Mouse (Mus musculus) liver, embryonic 14.5 days (tissue): ENCODE measurements around the gene Per1. TPM values are rescaled to one million over a fixed set of nuclear protein-coding genes. Genes with fewer than 3 reads are reported as not detected.

Experiments used
- ATAC-seq: fragments of 200-750 bp; cut with Nextera tagmentation; 2 replicates; pipeline ENCODE4 v1.8.0; 2017; ENCODE audit warnings: moderate number of reproducible peaks, mild to moderate bottlenecking, moderate library complexity; ENCODE audit not compliant: insufficient read depth
- DNase-seq, 3 experiments: peaks; one replicate each; pipeline ENCODE4 v3.0.0-alpha.2; 2012 to 2013; ENCODE audit warnings: low read depth in 3 of 3, low spot score in 3 of 3
- H3K27ac ChIP-seq: fragments of 300-500 bp; sonication (generic); 2 replicates; pipeline ENCODE4 v1.5.1; 2014; ENCODE audit warnings: moderate library complexity, mild to moderate bottlenecking, control low read depth, inconsistent platforms
- H3K27me3 ChIP-seq: fragments of 300-500 bp; sonication (generic); 2 replicates; pipeline ENCODE4 v1.6.1; 2014; ENCODE audit warnings: mild to moderate bottlenecking, low read length, moderate library complexity; ENCODE audit not compliant: control insufficient read depth, insufficient read depth
- H3K36me3 ChIP-seq: fragments of 300-500 bp; sonication (generic); replicated peaks from 2 replicates; pipeline ENCODE4 v1.6.1; 2014; ENCODE audit warnings: low read depth; ENCODE audit not compliant: control insufficient read depth, insufficient read depth
- H3K4me1 ChIP-seq, 2 experiments: fragments of 200-500 bp in 1 of 2; fragments of 300-500 bp in 1 of 2; sonication (generic) in 1 of 2; replicated peaks; 2 replicates each; pipeline ENCODE4 v1.6.1; 2012 to 2014; ENCODE audit warnings: antibody characterized with exemption in 1 of 2, inconsistent platforms in 1 of 2, low read length in 1 of 2; ENCODE audit not compliant: control insufficient read depth in 2 of 2, insufficient read depth in 2 of 2
- H3K4me2 ChIP-seq: fragments of 300-500 bp; sonication (generic); 2 replicates; pipeline ENCODE4 v1.6.1; 2014; ENCODE audit warnings: low read depth, mild to moderate bottlenecking, control low read depth, moderate library complexity
- H3K4me3 ChIP-seq, 2 experiments: fragments of 200-500 bp in 1 of 2; fragments of 300-500 bp in 1 of 2; sonication (generic) in 1 of 2; 2 replicates each; pipeline ENCODE4 v1.5.1; 2012 to 2014; ENCODE audit warnings: low read depth in 2 of 2, low read length in 2 of 2, mild to moderate bottlenecking in 2 of 2, control low read depth in 1 of 2, inconsistent platforms in 1 of 2, moderate library complexity in 1 of 2; ENCODE audit not compliant: insufficient read depth in 1 of 2
- H3K9ac ChIP-seq: fragments of 300-500 bp; sonication (generic); replicated peaks from 2 replicates; pipeline ENCODE4 v1.6.1; 2014; ENCODE audit warnings: mild to moderate bottlenecking, control low read depth, moderate library complexity
- H3K9me3 ChIP-seq: fragments of 300-500 bp; sonication (generic); 2 replicates; pipeline ENCODE4 v1.6.1; 2016; ENCODE audit warnings: low read length, mixed read lengths; ENCODE audit not compliant: control insufficient read depth
- CTCF ChIP-seq: IDR thresholded peaks from 2 replicates; pipeline ENCODE4 v1.5.1; 2016; ENCODE audit warnings: antibody characterized with exemption, low read depth, control low read depth
- EP300 ChIP-seq: IDR thresholded peaks from 2 replicates; pipeline ENCODE4 v1.6.1; 2016; ENCODE audit warnings: antibody characterized with exemption, low read depth
- WGBS: fragments of 180-500 bp; shearing (Covaris S2); extraction: QIAGEN DNeasy Blood & Tissue Kit; methylation state at CpG from one replicate; pipeline ENCODE4 v1.1.7; 2014; ENCODE audit not compliant: insufficient replicate concordance; 5-methylcytosine and 5-hydroxymethylcytosine counted together
- polyA plus RNA-seq, 2 experiments: library from polyadenylated mRNA; depleted of rRNA in 1 of 2; stranded (reverse) in 1 of 2; unstranded in 1 of 2; fragments of >200 nt; fragmentation: Nextera tagmentation in 1 of 2; extraction: Ambion mirVana in 1 of 2; gene quantifications; 2 replicates each; pipeline versions ENCODE4 v1.2.1 to v1.2.3; 2012 to 2014

Per1 gene
- polyA plus RNA-seq, 2 experiments, result 1.9 to 4.2 TPM

DNA sequence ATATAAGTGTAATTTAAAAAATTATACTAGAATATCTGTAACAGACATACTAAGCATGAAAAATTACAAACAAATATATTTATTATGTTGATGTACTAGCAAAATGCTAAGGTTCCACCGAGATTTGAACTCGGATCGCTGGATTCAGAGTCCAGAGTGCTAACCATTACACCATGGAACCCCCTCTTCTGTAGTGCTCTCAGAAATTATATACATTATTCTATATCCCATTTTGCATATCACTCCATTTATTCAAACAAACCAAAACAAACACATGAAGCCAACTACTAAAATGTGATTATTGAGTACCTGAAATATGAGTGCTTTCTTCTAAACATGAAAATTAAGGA is 29.5 kb downstream of the Per1 start:
- TF ChIP-seq CTCF, result no peak
- TF ChIP-seq EP300, result no peak
- DNase-seq (peak; percentile 71 to 75 (median 72)), ATAC-seq (peak; percentile 69)
- Histone ChIP-seq H3K4me1 (peaks cover 8 to 13% of the 10 kb centered on the region in 2 experiments), H3K9me3 (no peaks in the 10 kb centered on the region), H3K9ac (no peak overlapping the region), H3K27me3 (peaks cover 38% of the 10 kb centered on the region), H3K4me3 (no peak overlapping the region), H3K4me2 (peak overlapping the region; percentile 96), H3K27ac (no peak overlapping the region), H3K36me3 (no peaks in the 10 kb centered on the region)
- WGBS, result 2% methylated on average over 3 of the region's 3 CpGs

DNA sequence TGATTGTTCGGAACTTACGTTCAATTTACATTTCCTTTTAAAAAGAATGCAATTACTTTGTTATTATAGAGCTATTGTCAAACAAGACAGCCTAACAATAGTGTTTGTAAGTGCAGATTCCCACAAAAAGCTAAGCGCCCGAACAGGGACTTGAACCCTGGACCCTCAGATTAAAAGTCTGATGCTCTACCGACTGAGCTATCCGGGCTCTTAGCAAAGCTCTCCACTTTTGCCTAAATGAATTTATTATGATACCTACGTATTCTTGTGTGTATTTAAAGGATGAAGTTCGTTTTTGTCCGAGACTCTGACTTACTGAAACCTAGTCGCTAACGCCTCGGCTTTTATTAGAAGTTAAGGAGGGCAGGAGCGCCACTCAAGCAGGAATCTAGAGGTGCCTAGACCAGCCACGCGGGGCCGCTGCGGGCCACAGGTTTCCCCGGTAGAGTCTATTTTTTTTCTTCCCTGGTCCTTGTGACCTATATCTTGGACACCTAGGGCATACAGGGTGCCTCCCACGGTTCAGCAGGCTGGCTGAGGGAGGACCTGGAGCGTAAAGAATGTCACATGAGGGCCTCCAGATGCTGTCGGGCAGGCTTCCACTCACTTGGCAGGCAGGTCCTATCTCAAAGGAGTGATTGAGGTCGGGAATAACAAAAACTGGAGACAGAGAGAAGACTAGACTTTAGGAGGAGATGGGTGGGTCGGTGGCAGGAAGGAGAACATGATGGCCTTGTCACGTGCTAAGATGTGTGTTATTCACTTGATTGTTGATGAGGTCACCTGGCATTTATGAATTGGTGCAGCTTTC is 30.2 kb downstream of the Per1 start:
- H3K4me1 ChIP-seq, result peaks cover 8 to 13% of the 10 kb centered on the region in 2 experiments
- peak; percentile 18; the same call in 1 of the 2 replicates for TF ChIP-seq EP300
- TF ChIP-seq CTCF, result peak; percentile 63
- ATAC-seq, result peak; percentile 60

DNA sequence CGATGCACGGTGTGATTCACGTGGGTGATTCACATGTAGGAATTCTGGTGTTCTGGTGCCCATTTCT is 30.7 kb downstream of the Per1 start, which contains the start of gene Aloxe3:
TSS of gene Aloxe3 (plus strand) at position 45 of the 67 bp plus-strand sequence.
- TF ChIP-seq CTCF (no peak), EP300 (no peak)
- Histone ChIP-seq H3K9me3 (no peaks in the 10 kb centered on the region), H3K36me3 (no peaks in the 10 kb centered on the region), H3K4me1 (peaks cover 8 to 13% of the 10 kb centered on the region in 2 experiments), H3K27ac (no peak within 1 kb of the TSS; the same call in 1 of the 2 replicates), H3K27me3 (peaks cover 25% of the 10 kb centered on the region), H3K9ac (peak within 1 kb of the TSS; percentile 56), H3K4me3 (peak within 1 kb of the TSS; percentile 73 to 88), H3K4me2 (peak within 1 kb of the TSS; percentile 97)
- WGBS, result 1% methylated on average over 3 of the region's 3 CpGs
- no peak for DNase-seq
- no peak for ATAC-seq

More for the DNA sequence above, 30.2 kb downstream of the Per1 start:
- no peaks in the 10 kb centered on the region for H3K9me3 ChIP-seq
- peak overlapping the region; percentile 56 for H3K9ac ChIP-seq
- H3K27ac ChIP-seq, result no peak overlapping the region; the same call in 1 of the 2 replicates
- peak overlapping the region; percentile 73 to 88 for H3K4me3 ChIP-seq
- no peaks in the 10 kb centered on the region for H3K36me3 ChIP-seq
- peaks cover 30% of the 10 kb centered on the region for H3K27me3 ChIP-seq
- WGBS, result under 1% methylated on average over 24 of the region's 24 CpGs
- H3K4me2 ChIP-seq, result peak overlapping the region; percentile 97
- peak; percentile 75 to 81 (median 76) for DNase-seq

DNA sequence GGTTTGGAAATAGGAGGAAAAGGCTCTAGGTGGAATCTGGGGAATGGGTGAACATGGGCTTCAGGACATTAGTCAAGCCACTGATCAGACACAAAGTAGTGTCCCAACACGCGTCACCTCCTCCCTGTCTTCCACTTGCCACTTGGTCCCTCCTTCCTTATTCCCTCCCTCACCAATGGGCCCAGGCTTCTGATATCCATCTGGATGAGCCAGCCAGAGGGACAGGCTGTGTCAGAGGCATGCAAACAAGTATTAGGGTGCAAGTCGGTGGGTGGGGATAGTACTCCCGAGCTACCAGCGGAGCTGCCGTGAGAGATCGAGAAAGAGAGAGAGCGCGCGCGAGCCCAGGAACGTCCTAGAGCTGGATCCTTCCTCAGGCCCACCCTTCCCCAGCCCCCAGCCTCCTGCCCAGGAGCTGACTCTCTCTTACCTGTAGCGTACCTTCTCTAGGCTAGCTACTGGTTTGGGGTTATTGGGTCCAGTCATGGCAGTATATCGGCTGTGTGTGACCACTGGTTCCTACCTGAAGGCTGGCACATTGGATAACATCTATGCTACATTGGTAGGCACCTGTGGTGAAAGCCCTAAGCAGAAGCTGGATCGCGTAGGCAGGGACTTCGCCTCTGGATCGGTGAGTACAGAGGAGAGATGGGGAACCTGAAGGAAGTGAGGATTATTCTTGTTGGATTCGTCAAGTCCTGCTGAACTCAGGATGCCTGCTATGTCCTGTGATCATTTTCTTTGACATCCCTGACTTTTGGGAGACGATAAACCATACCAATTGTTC is 31.1 kb downstream of the Per1 start:
- 12% methylated on average over 20 of the region's 20 CpGs for WGBS
- peak overlapping the region; percentile 73 to 88 for H3K4me3 ChIP-seq
- H3K27me3 ChIP-seq, result peaks cover 21% of the 10 kb centered on the region
- H3K36me3 ChIP-seq, result no peaks in the 10 kb centered on the region
- peaks cover 8 to 13% of the 10 kb centered on the region in 2 experiments for H3K4me1 ChIP-seq
- ATAC-seq (no peak), DNase-seq (no peak)
- H3K9me3 ChIP-seq, result no peaks in the 10 kb centered on the region
- no peak for TF ChIP-seq CTCF
- peak overlapping the region; percentile 97 for H3K4me2 ChIP-seq
- peak overlapping the region; percentile 56 for H3K9ac ChIP-seq
- H3K27ac ChIP-seq, result no peak overlapping the region

DNA sequence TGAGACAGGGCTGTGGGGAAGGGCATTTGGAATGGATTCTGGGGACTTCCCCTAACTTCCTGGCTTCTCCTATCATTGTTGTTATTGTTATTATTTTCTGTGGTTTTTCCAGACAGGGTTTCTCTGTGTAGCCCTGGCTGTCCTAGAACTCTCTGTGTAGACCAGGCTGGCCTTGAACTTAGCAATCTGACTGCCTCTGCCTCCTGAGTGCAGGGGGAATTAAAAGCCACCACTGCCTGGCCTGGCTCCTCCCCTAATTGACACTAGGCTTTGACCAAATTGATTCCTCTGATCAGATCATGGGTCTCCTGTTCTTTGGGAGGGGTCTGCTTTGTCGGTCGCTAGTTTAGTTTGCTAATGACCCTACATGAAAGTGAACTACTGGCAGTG is 31.7 kb downstream of the Per1 start:
- H3K4me1 ChIP-seq, result peaks cover 8 to 13% of the 10 kb centered on the region in 2 experiments
- no peak overlapping the region for H3K27ac ChIP-seq
- peak overlapping the region in 1 of 2 experiments; percentile 73; a peak in 2 of 4 replicates for H3K4me3 ChIP-seq
- no peak for ATAC-seq
- no peak overlapping the region; the same call in 1 of the 2 replicates for H3K9ac ChIP-seq
- 44% methylated on average over 2 of the region's 2 CpGs for WGBS
- peak overlapping the region; percentile 97 for H3K4me2 ChIP-seq
- TF ChIP-seq CTCF (no peak), EP300 (no peak)
- H3K27me3 ChIP-seq, result peaks cover 15% of the 10 kb centered on the region
- no peak for DNase-seq
- no peaks in the 10 kb centered on the region for H3K36me3 ChIP-seq
- H3K9me3 ChIP-seq, result no peaks in the 10 kb centered on the region
